Mouse (Mus musculus) kidney, adult 2 months (tissue): ENCODE data around the gene Paxbp1.

Experiments
- CTCF ChIP-seq: fragments of 200-500 bp; conservative IDR thresholded peaks from 2 replicates; pipeline ENCODE4 v1.5.1; 2011; ENCODE audit warnings: low read depth, mild to moderate bottlenecking, control low read depth, low read length, moderate library complexity, mixed read lengths; ENCODE audit not compliant: insufficient read depth, insufficient read length
- POLR2A ChIP-seq: fragments of 200-500 bp; IDR thresholded peaks from one replicate; pipeline ENCODE4 v1.6.1; 2011; ENCODE audit warnings: low read depth, low read length, control low read depth

- TF ChIP-seq POLR2A: no peak
- no peak for TF ChIP-seq CTCF
Measured at GRCm38 (mm10) chr16:91063786-91064185, 19.4 kb upstream of the Paxbp1 start.
